Mouse (Mus musculus) liver, adult 2 months (tissue): ENCODE data around the gene Tmem108. TPM values are rescaled to one million over a fixed set of nuclear protein-coding genes. Genes with fewer than 3 reads are reported as not detected.

ENCODE experiments used
- DNase-seq: peaks from one replicate; pipeline ENCODE4 v3.0.0-alpha.2; 2011; ENCODE audit warnings: low read depth, low spot score; ENCODE audit errors: extremely low read depth
- H3K27ac ChIP-seq: fragments of 200-500 bp; replicated peaks from 2 replicates; pipeline ENCODE4 v1.5.1; 2012; ENCODE audit warnings: low read depth, mild to moderate bottlenecking, control low read depth, inconsistent platforms, low read length; ENCODE audit not compliant: insufficient read depth
- H3K27me3 ChIP-seq: fragments of 200-500 bp; 2 replicates; pipeline ENCODE4 v1.6.1; 2012; ENCODE audit warnings: mild to moderate bottlenecking, moderate library complexity, low read length, inconsistent platforms; ENCODE audit not compliant: control insufficient read depth, insufficient read depth
- H3K36me3 ChIP-seq: fragments of 200-500 bp; 2 replicates; pipeline ENCODE4 v1.6.1; 2012; ENCODE audit warnings: low read length, inconsistent platforms; ENCODE audit not compliant: control insufficient read depth, insufficient read depth
- H3K4me1 ChIP-seq: fragments of 200-500 bp; 2 replicates; pipeline ENCODE4 v1.6.1; 2011; ENCODE audit warnings: low read length; ENCODE audit not compliant: control insufficient read depth, insufficient read depth
- H3K4me3 ChIP-seq: fragments of 200-500 bp; 2 replicates; pipeline ENCODE4 v1.5.1; 2011; ENCODE audit warnings: low read depth, mild to moderate bottlenecking, control low read depth, low read length, moderate library complexity; ENCODE audit not compliant: insufficient read depth
- H3K79me2 ChIP-seq: fragments of 200-500 bp; 2 replicates; pipeline ENCODE4 v1.6.1; 2012; ENCODE audit warnings: inconsistent platforms, mild to moderate bottlenecking, low read length, moderate library complexity; ENCODE audit not compliant: control insufficient read depth, insufficient read depth
- H3K9ac ChIP-seq: fragments of 200-500 bp; 2 replicates; pipeline ENCODE4 v1.6.1; 2012; ENCODE audit warnings: low read depth, mild to moderate bottlenecking, control low read depth, inconsistent platforms, low read length
- CTCF ChIP-seq: fragments of 200-500 bp; IDR thresholded peaks from 2 replicates; pipeline ENCODE4 v1.5.1; 2011; ENCODE audit warnings: low read depth, low read length, control low read depth
- POLR2A ChIP-seq: fragments of 200-500 bp; IDR thresholded peaks from 2 replicates; pipeline ENCODE4 v1.6.1; 2011; ENCODE audit warnings: low read length, control low read depth; ENCODE audit not compliant: insufficient read depth; ENCODE audit errors: extremely low read depth
- WGBS: fragments of 180-500 bp; shearing (Covaris S2); methylation state at CpG from one replicate; pipeline ENCODE4 v1.1.7; 2018; 5-methylcytosine and 5-hydroxymethylcytosine counted together
- polyA plus RNA-seq: library from polyadenylated mRNA; depleted of rRNA; stranded (reverse); fragments of >200 nt; gene quantifications from 2 replicates; pipeline ENCODE4 v1.2.3, GENCODE M21; 2012
- total RNA-seq: library from RNA; depleted of rRNA; stranded (reverse); fragments of >200 nt; gene quantifications from 2 replicates; pipeline ENCODE4 v1.2.3, GENCODE M21; 2014

The Tmem108 gene
- total and polyA plus RNA-seq, 2 experiments = 0.09 to 0.40 TPM

- TF ChIP-seq CTCF (no peak), POLR2A (no peak)
- Histone ChIP-seq H3K36me3 (no peaks in the 10 kb centered on the region), H3K27ac (no peak overlapping the region), H3K9ac (no peak overlapping the region), H3K79me2 (no peaks in the 10 kb centered on the region), H3K4me3 (no peak overlapping the region), H3K4me1 (peaks cover 3% of the 10 kb centered on the region; the same call in 1 of the 2 replicates), H3K27me3 (no peaks in the 10 kb centered on the region)
- DNase-seq = no peak
- 91% methylated on average over 1 of the region's 1 CpGs for WGBS
Observed at GRCm38 (mm10) chr9:103504646-103505045, 257.0 kb downstream of the Tmem108 start.

GRCm38 (mm10) chr9:103503586-103504298 is 257.9 kb downstream of the Tmem108 start:
- no peak overlapping the region for H3K9ac ChIP-seq
- H3K36me3 ChIP-seq = no peaks in the 10 kb centered on the region
- H3K4me3 ChIP-seq = no peak overlapping the region
- WGBS = 75% methylated on average over 3 of the region's 3 CpGs
- no peaks in the 10 kb centered on the region for H3K79me2 ChIP-seq
- H3K27ac ChIP-seq = no peak overlapping the region
- H3K4me1 ChIP-seq = peaks cover 3% of the 10 kb centered on the region; the same call in 1 of the 2 replicates
- TF ChIP-seq CTCF (no peak), POLR2A (no peak)
- no peaks in the 10 kb centered on the region for H3K27me3 ChIP-seq
- peak; percentile 44 for DNase-seq

GRCm38 (mm10) chr9:103502655-103503054 is 259.0 kb downstream of the Tmem108 start:
- no peak for DNase-seq
- 96% methylated on average over 2 of the region's 2 CpGs for WGBS
- Histone ChIP-seq H3K9ac (no peak overlapping the region), H3K27me3 (no peaks in the 10 kb centered on the region), H3K4me1 (peaks cover 3% of the 10 kb centered on the region; the same call in 1 of the 2 replicates), H3K27ac (no peak overlapping the region), H3K79me2 (no peaks in the 10 kb centered on the region), H3K36me3 (no peaks in the 10 kb centered on the region), H3K4me3 (no peak overlapping the region)
- TF ChIP-seq POLR2A = no peak
- no peak for TF ChIP-seq CTCF

- TF ChIP-seq POLR2A (no peak), CTCF (no peak)
- no peaks in the 10 kb centered on the region for H3K4me1 ChIP-seq
- H3K27ac ChIP-seq = no peak overlapping the region
- no peak overlapping the region for H3K4me3 ChIP-seq
- DNase-seq = no peak
- no peak overlapping the region for H3K9ac ChIP-seq
- WGBS = 31% methylated on average over 14 of the region's 14 CpGs
- no peaks in the 10 kb centered on the region for H3K79me2 ChIP-seq
- no peaks in the 10 kb centered on the region for H3K27me3 ChIP-seq
- no peaks in the 10 kb centered on the region for H3K36me3 ChIP-seq
Observed at GRCm38 (mm10) chr9:103501861-103502364, 259.7 kb downstream of the Tmem108 start.

- Histone ChIP-seq H3K4me1 (no peaks in the 10 kb centered on the region), H3K27ac (no peak overlapping the region), H3K36me3 (no peaks in the 10 kb centered on the region), H3K9ac (no peak overlapping the region), H3K27me3 (no peaks in the 10 kb centered on the region), H3K79me2 (no peaks in the 10 kb centered on the region), H3K4me3 (no peak overlapping the region)
- TF ChIP-seq POLR2A = no peak
- no peak for TF ChIP-seq CTCF
- 91% methylated on average over 18 of the region's 18 CpGs for WGBS
- no peak for DNase-seq
Observed at GRCm38 (mm10) chr9:103499366-103499765, 262.3 kb downstream of the Tmem108 start.

GRCm38 (mm10) chr9:103498699-103499098 is 262.9 kb downstream of the Tmem108 start:
- Histone ChIP-seq H3K4me3 (no peak overlapping the region), H3K9ac (no peak overlapping the region), H3K4me1 (no peaks in the 10 kb centered on the region), H3K27ac (no peak overlapping the region), H3K79me2 (no peaks in the 10 kb centered on the region), H3K27me3 (no peaks in the 10 kb centered on the region), H3K36me3 (no peaks in the 10 kb centered on the region)
- TF ChIP-seq POLR2A (no peak), CTCF (no peak)
- DNase-seq = no peak
- 74% methylated on average over 8 of the region's 8 CpGs for WGBS
